Mouse (Mus musculus): ENCODE measurements at regions not wholly inside any gene's neighbourhood (a gene's known extent, or its start where the extent isn't known, plus 50 kb on each side); places are given as distances from the start of the nearest gene placed in this dataset.
"Not testable (repeated sequence)": the region's sequence is repeated elsewhere in the genome, so short reads cannot be mapped to it uniquely, and the experiment has no call there.

DNA sequence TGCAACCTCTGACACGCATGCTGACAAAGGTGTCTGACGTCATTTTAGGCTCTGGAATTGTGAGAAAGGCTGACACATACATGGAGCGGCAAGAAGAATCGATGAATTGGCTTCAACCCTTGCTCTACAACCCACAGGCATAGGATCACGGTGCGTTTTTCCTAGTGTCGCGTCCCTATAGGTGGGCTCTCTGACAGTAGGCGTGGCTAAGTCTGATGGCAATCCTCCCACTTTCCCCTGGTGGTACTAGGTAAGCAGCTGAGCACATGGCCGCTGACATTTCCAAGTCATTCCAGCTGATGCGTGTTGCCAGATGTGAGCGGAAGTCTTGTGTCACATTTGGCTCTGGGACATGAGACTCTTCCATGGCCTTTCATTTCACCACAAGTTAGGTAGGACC lies 89.1 kb upstream of the Mdm1 start:
- DNase-seq, result no peak

DNA sequence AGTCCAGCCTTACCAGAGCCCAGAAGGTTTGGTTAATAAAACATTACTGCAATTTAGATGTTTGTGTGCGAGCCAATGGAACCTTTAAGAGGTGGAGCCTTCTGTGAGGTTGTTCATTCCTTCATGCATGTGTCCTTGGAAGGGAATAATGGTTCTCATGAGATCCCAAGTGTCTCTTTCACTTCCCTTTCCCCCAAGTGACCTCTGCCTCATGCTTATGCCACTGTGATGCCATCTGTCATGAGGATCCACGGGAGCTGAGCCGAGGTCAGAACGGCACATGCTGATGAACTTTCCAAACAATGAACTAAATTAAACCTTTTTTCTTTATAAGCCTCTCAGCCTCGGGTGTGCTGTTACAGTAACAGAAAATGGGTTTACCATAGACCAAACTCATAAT lies 88.6 kb upstream of the Mdm1 start:
- DNase-seq, result no peak

DNA sequence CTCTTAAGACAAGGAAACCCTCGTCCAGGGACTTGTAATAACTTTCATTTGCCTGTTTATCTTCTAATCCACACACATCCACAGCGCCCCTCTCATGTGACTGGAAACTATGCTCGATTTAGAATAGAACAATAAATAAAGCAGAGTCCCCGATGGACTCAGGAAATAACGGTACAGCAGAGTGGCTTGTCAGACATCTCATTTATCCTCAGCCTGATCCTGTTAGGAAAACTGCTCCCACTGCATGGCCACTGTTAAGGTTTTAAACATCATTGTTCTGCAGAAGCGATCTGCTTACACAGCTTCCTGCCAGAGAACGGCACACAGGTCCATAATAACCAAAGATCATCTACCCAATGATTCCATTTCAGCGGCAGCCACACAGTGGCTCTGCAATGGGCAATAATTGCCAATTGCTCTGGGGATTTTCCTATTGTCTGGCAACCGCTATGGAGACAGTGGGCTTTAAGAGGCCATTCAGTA lies 84.8 kb upstream of the Mdm1 start:
- no peak for DNase-seq

DNA sequence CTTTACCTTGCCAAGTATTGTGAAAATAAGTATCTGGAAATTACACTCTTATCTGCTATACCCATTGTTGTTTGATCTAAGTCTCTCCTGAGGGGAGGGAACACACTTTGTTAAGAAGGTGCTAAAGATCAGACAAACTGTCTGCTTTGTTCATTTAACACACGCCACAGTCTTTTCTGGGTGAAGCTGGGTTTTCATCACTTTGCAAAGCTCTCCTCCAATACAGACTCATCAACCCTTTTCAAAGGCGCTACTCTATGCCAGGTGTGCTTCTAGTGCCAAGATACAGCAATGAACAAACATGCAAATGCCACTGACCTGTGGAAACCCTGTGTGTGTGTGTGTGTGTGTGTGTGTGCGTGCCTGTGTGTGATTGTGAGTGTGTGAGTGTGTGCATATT lies 84.1 kb upstream of the Mdm1 start:
- no peak for DNase-seq

DNA sequence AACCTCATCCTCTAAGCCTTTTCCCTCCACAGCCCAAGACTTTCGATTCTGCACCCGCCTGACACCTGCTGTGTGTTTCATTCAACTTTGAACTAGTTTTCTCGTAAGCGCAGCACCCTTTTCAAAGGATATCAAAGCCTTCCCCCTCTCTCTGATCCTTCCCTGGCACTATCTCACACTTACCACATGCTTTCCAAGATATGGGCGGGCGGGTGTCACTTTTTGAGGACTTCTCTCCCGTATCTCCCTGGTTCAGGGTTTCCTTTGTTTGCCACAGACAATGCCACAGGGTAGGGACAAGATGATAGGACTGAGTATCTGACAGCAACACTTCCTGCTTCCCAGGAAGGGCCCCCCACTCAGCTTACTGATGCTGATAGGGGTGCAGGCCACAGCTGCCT lies 76.8 kb upstream of the Mdm1 start:
- DNase-seq, result no peak

DNA sequence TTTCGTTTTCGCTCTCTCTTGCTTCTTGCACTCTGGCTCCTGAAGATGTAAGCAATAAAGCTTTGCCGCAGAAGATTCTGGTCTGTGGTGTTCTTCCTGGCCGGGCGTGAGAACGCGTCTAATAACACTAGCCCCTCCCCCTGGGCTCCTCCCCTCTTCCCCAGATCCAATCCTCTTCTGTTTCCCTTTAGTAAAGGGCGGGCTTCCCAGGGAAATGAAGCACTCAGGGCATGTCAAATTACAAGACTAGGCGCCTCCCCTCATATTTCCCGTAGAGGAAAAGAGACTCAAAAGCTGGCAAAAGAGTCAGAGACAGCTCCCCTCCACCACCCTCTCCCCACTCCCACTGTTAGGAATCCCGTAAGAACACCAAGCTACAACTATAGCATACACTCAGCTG lies 65.3 kb upstream of the Mdm1 start:
- DNase-seq, result not testable (repeated sequence)

DNA sequence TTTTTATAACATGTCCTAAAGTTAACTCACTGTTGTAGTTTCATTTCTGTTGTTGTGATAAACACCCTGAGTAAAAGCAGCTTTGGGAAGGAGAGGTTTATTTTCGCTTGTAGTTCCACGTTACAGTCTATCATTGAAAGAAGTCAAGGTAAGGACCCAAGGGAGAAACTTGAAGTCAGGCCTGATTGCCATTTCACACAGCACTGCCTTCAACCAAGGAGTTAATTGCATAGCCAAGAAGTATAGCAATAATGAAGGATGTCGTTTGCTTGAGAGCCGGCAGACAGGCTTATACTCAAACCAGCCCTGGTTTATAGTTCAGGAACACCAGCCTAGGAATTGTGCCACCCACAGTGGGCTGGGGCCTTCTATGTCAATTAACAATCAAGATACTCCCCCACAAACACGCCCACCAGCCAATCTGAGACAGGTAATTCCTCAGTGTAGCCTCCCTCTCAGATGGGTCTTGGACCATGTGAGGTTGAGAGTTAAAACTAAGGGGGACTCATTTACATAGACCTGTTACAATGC lies 59.9 kb upstream of the Mdm1 start:
- DNase-seq, result no peak

DNA sequence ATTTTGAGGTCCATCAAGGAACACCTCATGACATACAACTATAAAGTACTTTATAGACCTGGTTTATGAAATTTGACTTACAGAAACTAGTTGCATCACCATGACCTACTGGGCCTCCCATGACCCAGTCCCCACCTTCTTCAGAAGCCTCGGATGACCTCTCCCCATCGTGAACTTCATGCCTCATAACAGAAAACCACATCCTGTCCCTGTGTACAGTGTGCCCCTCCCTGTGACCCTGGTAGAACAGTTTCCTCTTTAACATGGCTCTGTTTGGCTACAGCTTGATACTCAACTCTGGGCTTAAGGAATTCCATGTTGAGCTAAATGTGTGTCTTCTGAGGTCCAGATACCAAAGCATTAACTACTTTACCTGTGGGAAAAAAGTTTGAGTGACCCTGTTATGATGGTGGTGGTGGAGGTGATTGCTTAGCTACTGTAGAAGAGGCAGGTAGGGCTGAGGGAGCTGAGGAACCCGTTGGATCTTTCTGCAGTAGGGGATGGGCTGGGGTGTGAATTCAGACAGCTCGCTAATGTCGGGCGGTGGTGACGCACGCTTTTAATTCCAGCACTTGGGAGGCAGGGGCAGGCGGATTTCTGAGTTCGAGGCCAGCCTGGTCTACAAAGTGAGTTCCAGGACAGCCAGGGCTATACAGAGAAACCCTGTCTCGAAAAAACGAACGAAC lies 58.4 kb upstream of the Mdm1 start:
- no peak for DNase-seq

DNA sequence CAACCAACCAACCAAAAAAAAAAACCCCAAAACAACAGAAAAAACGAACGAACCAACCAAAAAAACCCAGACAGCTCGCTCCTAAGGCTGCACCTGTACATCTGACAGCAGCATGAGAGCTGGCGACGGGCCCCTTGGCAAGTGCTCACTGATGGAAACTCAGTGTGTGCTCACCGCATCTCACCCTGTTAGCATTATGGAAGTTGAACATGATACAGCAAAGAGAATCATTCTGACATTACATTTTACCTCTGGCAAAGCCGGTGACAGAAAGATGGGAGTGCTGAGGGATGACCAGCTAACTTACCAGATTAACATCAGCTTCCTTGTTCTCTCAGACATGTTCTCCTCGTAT lies 57.9 kb upstream of the Mdm1 start:
- no peak for DNase-seq

DNA sequence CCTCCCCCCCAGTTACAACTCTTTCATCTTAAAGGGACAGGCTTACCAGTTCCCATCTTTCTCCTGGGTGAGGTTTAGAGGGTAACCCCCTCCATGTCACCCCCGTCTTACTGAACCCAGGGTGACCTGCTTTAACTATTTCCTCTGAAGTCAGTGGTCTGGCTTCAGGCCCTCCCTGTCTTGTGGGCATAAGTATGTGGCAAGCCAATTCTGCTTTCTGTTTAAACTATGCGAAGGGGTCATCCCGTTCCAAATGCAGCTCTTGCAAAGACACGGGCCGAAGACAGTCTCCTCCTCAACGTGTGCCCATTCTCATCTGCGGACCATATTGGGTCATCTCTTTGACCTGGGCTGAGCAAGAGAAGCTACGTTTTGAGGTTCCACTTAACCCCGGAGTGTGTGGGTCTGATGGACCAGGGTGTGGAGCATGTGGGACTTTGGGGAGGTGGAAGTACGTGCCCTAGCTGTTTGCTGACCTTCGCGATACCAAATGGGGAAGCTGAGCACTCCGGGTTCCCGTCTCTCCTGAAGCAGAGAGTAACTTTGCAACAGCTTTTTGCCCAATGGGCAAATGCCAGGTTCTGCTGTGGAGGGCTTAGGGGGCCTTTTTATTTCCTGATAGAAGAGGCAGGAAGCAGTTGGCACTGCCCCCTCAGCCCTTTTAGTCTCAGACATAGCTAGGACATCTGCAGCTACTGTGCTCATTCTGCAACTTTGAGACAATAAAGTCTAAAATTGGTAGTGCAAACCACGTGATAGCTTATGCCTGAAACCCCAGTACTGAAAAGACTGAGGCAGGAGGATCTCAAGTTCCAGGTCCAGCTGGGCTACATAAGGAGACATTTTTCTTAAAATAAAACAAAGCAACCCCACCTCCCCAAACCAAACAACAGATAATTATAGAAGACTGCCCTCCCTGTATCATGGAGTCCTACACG lies 56.3 kb upstream of the Mdm1 start:
- no peak for DNase-seq

DNA sequence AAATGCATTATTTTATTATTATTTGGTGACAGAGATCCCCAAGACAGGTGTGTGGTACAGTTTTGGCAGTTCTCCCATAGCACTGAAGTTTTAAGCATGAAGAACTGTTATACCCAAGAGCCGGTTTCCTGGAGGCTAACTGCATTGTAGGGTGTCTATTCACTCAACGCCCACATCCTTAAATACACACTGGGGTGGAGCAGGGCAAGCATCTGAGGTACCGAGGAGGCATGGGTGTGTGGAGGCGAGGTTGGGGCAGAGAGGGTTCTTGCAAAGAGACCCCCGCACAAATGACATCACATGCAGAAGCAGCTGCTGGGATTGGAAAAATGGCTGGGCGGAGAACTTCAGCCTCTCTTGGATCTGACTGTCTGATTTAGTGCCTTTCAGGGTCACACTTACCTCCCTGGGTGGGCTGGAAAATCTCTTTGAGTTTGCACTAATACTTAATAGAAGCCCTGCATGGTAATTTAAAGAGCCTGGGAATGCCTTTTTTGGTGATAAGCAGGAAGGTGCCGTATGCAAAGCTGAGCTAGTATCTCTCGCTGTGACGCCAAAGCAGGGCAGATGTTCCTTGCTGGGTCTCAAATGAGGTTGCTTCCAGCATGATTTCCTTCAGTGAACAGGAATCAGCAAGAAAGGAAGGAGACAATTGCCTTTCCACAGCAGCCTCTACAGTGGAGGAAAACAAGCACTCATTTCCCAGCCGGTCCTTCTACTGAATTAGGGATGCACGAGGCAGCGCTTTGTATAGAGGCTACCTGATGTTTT lies 53.9 kb upstream of the Mdm1 start:
- no peak for DNase-seq

DNA sequence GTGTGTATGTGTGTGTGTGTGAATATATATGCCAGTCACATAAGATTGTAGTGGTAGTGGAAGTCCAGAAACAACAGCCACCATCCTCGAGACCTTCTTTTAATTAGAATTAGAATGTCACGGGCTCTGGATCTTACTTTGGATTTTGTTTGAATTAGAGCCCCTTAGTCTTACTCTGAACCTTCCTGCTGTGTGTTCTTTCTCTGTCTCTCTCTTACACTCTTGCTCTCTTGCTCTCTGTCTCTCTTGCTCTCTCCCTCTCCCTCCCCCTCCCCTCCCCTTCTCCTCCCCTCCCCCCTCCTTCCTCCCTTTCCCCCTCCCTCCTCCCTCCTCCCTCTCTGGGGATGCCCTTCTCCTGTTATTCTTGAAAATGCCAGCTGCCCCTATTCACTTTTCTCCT lies 53.1 kb upstream of the Mdm1 start:
- DNase-seq, result no peak

DNA sequence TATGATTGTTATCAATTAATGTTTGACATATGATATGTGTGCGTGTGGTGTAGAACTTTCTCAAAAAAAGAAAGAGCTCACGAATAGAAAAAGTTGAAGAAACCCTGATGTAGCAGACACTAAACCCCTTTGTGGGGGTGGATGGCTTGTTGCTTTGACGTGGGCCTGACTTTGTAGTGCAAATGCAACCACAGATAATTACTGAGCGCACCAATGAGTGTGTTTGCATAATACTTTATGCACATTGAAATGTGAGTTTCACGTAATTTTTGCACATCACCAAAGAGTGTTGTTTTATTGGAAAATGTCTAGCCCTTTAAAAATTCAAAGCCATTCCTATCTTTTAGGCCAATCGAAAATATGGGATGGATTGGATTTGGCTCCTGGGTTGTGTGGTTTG lies 51.7 kb upstream of the Mdm1 start:
- no peak for DNase-seq

DNA sequence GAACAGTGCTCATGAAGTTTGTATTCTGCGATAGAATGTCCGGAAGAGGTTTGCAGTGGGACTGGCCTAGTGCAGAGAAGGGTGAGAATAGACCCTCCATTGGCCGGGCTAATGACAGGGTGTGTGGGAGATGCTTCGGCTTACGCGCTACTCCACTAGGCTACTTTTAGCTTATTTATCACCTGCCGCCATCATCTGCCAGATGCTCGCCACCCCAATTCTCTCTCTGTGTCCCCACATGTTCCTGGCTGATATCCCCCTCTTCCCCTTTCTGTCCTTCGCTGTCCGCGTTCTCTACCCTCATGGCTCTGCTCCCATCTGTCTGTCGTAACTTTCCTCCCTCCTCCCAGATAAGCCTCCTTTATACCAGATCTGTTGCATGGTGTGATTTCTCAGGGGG lies 50.1 kb upstream of the Mdm1 start:
- no peak for DNase-seq

Measured in cerebellum, adult 11 months (tissue).